Mouse (Mus musculus): ENCODE results near the gene Gm20388. TPM values are rescaled to one million over a fixed set of nuclear protein-coding genes. Genes with fewer than 3 reads are reported as not detected.

Gm20388 gene
- polyA plus RNA-seq, 1 experiment from 2014 or later = not detected

- ATAC-seq (replicated peaks; ENCODE audit: insufficient number of reproducible peaks, insufficient read depth, low FRiP score, low read depth) = peak; percentile 96
- H3K27me3 ChIP-seq = no peaks in the 10 kb centered on the region
- peak within 1 kb of the TSS; percentile 98 for H3K4me2 ChIP-seq
- under 1% methylated on average over 47 of the region's 47 CpGs for WGBS
- peak within 1 kb of the TSS; percentile 74 for H3K4me3 ChIP-seq
- peak within 1 kb of the TSS; percentile 97 for H3K27ac ChIP-seq
- peak within 1 kb of the TSS; percentile 74 for H3K9ac ChIP-seq
- H3K4me1 ChIP-seq (replicated peaks) = peaks cover 28% of the 10 kb centered on the region
- H3K9me3 ChIP-seq (replicated peaks) = no peaks in the 10 kb centered on the region
- H3K36me3 ChIP-seq = no peaks in the 10 kb centered on the region
Measured at GRCm38 (mm10) chr8:122443262-122444006, 2532.8 kb downstream of the Gm20388 start, which contains the start of gene Mvd. Mvd (minus strand) TSS chr8:122443422.

DNA sequence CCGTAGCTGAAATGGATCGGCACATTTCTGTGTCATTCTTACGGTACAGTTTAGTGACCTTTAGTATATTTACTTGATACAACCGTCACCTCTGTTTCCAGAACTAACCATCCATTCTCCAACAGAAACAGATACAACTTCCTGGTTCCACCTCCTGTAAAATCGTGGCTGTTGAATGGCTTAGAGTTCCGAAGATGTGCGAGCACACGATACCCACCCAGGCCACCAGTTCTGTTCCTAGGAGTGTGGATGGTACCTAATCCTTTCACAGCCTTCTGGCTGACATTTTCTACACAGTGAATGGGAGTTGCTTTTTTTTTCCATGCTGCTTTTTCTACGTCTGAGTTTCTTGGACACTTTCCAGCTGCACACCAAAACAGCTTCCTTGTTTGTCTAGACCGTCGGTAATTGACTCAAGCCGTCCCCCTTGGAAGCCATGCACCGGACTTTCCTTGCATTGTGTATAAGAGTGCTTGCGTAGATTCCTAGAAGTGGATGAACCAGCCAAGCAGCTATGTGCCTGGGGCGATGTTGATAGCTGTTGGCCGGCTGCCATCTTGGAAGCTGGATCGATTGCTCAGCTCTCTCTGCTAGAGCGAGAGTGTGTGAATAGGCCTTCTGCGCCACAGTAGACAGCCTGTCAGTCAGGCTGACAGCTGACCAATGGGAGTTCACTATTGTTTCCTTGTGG is 2533.6 kb downstream of the Gm20388 start:
- ATAC-seq (replicated peaks; ENCODE audit: insufficient number of reproducible peaks, insufficient read depth, low FRiP score, low read depth) = peak; percentile 32
- WGBS = 5% methylated on average over 19 of the region's 19 CpGs
- no peaks in the 10 kb centered on the region for H3K36me3 ChIP-seq
- H3K27me3 ChIP-seq = no peaks in the 10 kb centered on the region
- peak overlapping the region; percentile 72 for H3K9ac ChIP-seq
- H3K4me3 ChIP-seq = peak overlapping the region; percentile 74
- no peaks in the 10 kb centered on the region for H3K9me3 ChIP-seq (replicated peaks)
- H3K4me1 ChIP-seq (replicated peaks) = peaks cover 27% of the 10 kb centered on the region
- H3K27ac ChIP-seq = peak overlapping the region; percentile 97
- H3K4me2 ChIP-seq = peak overlapping the region; percentile 98

DNA sequence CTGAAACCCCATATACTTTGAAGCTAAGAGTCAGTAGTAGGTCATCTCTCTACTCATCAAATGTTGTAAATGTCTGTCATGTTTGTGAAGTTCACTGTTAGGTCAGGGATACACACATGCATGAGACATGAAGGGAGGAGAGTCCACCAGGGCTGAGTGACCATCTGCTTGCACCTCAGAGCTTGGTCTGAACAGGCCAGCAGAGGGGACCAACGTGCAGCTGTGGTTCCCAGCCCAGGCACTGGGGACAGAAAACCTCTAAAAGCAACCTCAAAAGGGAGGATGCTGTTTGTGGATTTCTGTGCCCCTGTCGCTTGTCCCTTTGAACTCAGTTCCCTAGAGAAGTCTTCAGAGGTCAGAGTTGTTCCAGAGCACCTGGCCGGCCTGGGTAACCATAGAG is 2534.6 kb downstream of the Gm20388 start:
- Histone ChIP-seq H3K9ac (0 out of 2 replicates have a peak overlapping the region, but pooled peaks have one; percentile 7), H3K4me3 (peak overlapping the region; percentile 74; the same call in 1 of the 2 replicates), H3K4me1 (replicated peaks) (peaks cover 29% of the 10 kb centered on the region), H3K27ac (peak overlapping the region; percentile 97), H3K4me2 (peak overlapping the region; percentile 98), H3K9me3 (replicated peaks) (no peaks in the 10 kb centered on the region), H3K27me3 (no peaks in the 10 kb centered on the region), H3K36me3 (no peaks in the 10 kb centered on the region)
- WGBS = 45% methylated on average over 3 of the region's 3 CpGs
- no peak for ATAC-seq (replicated peaks; ENCODE audit: insufficient number of reproducible peaks, insufficient read depth, low FRiP score, low read depth)

DNA sequence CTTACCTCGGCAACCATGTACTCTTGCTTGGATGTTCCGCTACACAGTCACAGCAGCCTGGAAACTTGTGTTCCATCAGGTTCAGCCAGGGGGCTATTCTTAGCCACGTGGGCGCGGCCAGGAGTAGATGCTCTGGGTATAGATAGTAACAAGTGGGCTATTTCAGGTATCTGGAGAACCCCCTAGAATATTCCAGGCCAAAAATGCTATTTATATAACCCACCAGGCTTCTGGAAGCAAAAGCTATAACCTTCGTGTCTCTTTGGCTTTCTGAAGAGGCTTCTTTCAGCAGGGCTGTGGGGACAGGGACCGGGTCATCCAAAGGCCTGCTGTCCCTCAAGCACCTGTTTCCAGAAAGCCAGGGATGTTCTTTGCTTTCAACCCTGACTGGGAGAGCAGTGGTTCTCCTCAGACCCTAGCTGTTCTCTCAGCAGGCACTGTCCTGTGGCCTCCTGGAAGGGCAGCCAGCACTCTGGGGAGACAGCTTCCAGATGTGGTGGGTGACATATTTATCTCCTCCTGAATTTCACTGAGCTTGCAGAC is 2540.6 kb downstream of the Gm20388 start:
- peak overlapping the region; percentile 36 for H3K4me2 ChIP-seq
- no peaks in the 10 kb centered on the region for H3K27me3 ChIP-seq
- WGBS = 37% methylated on average over 7 of the region's 7 CpGs
- ATAC-seq (replicated peaks; ENCODE audit: insufficient number of reproducible peaks, insufficient read depth, low FRiP score, low read depth) = peak; percentile 77
- no peak overlapping the region; the same call in 1 of the 2 replicates for H3K9ac ChIP-seq
- H3K27ac ChIP-seq = peak overlapping the region; percentile 93
- peaks cover 33% of the 10 kb centered on the region for H3K4me1 ChIP-seq (replicated peaks)
- no peaks in the 10 kb centered on the region for H3K9me3 ChIP-seq (replicated peaks)
- no peak overlapping the region for H3K4me3 ChIP-seq
- no peaks in the 10 kb centered on the region for H3K36me3 ChIP-seq

- Histone ChIP-seq H3K4me1 (replicated peaks) (peaks cover 33% of the 10 kb centered on the region), H3K4me2 (peak overlapping the region; percentile 18; the same call in 1 of the 2 replicates), H3K9ac (no peak overlapping the region), H3K4me3 (no peak overlapping the region), H3K27me3 (no peaks in the 10 kb centered on the region), H3K27ac (peak overlapping the region; percentile 93), H3K36me3 (no peaks in the 10 kb centered on the region), H3K9me3 (replicated peaks) (no peaks in the 10 kb centered on the region)
- ATAC-seq (replicated peaks; ENCODE audit: insufficient number of reproducible peaks, insufficient read depth, low FRiP score, low read depth) = peak; percentile 37
- WGBS = 47% methylated on average over 10 of the region's 10 CpGs
Measured at GRCm38 (mm10) chr8:122452154-122452553, 2541.5 kb downstream of the Gm20388 start.

DNA sequence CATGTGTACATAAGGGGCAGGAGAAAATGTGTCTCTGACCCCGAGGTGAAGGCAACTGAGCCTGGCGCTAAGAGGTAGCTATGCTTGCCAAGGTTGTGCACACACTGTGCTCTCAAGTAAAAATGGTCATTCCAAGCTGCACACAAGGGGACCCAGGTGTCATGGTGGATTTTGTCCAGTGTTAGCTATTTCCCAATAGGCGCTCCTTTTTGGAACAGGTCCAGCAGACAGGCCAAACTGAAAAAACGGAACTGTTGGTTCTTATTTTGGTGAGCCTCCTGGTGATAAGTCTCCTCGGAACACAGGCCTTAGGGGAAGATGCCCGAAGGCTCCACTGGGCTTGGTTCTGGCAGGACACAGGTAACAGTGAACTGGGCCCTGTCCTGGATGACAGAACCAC is 2543.8 kb downstream of the Gm20388 start:
- ATAC-seq (replicated peaks; ENCODE audit: insufficient number of reproducible peaks, insufficient read depth, low FRiP score, low read depth) = no peak
- Histone ChIP-seq H3K4me1 (replicated peaks) (peaks cover 37% of the 10 kb centered on the region), H3K4me2 (no peak overlapping the region), H3K27ac (no peak overlapping the region), H3K27me3 (peaks cover 8% of the 10 kb centered on the region; the same call in 1 of the 2 replicates), H3K9me3 (replicated peaks) (no peaks in the 10 kb centered on the region), H3K4me3 (no peak overlapping the region), H3K9ac (no peak overlapping the region), H3K36me3 (no peaks in the 10 kb centered on the region)
- 83% methylated on average over 6 of the region's 6 CpGs for WGBS

DNA sequence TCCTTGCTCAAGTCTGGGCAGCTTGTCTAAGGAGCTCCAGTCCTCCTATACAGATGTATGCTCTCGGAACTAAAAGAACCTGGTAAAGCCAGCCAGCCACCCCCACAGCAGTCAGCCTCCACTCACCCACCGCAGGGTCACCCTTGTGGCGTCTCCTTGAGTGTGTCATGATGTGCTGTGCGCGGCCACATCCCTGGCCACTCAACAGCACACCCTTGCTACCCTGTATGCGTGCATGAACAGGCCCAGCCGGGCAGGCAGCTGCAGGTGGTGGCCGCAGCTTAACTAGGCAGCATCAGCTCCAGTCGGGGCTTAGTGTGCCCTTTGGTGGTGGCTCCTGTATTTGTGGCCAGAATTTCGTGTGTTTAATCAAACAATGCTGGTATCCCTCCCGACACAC is 2546.5 kb downstream of the Gm20388 start:
- ATAC-seq (replicated peaks; ENCODE audit: insufficient number of reproducible peaks, insufficient read depth, low FRiP score, low read depth) = no peak
- H3K4me1 ChIP-seq (replicated peaks) = peaks cover 42% of the 10 kb centered on the region
- no peak overlapping the region for H3K9ac ChIP-seq
- H3K9me3 ChIP-seq (replicated peaks) = no peaks in the 10 kb centered on the region
- H3K27ac ChIP-seq = no peak overlapping the region
- WGBS = 62% methylated on average over 11 of the region's 11 CpGs
- no peak overlapping the region for H3K4me3 ChIP-seq
- no peak overlapping the region for H3K4me2 ChIP-seq
- H3K27me3 ChIP-seq = peaks cover 23% of the 10 kb centered on the region
- H3K36me3 ChIP-seq = no peaks in the 10 kb centered on the region

- WGBS = 60% methylated on average over 6 of the region's 6 CpGs
- H3K4me3 ChIP-seq = no peak overlapping the region
- peaks cover 23% of the 10 kb centered on the region for H3K27me3 ChIP-seq
- peak overlapping the region; percentile 91; the same call in 1 of the 2 replicates for H3K4me2 ChIP-seq
- no peak overlapping the region for H3K9ac ChIP-seq
- H3K27ac ChIP-seq = no peak overlapping the region
- H3K9me3 ChIP-seq (replicated peaks) = no peaks in the 10 kb centered on the region
- no peak for ATAC-seq (replicated peaks; ENCODE audit: insufficient number of reproducible peaks, insufficient read depth, low FRiP score, low read depth)
- H3K4me1 ChIP-seq (replicated peaks) = peaks cover 39% of the 10 kb centered on the region
- H3K36me3 ChIP-seq = no peaks in the 10 kb centered on the region
Measured at GRCm38 (mm10) chr8:122459218-122459900, 2548.7 kb downstream of the Gm20388 start.

DNA sequence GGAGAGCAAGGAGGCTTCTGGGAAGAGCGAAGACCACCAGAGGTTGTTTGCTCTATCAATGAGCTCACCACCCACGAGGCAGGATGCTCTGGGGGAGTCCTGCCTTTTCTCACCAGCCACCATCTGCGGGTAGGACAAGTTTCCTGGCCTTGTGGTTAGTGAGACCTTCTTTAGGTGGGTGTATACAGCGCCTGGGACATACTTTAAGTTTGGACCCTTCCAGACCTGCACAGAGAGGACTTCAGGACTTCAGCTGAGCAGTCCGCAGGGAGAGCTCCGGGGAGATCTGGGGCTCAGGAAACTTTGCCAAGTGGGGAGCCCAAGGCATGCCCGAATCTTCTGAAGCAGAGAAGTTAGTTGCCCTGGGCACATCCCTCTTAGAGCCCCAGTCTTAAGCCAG is 2549.3 kb downstream of the Gm20388 start:
- H3K27ac ChIP-seq = no peak overlapping the region
- no peaks in the 10 kb centered on the region for H3K9me3 ChIP-seq (replicated peaks)
- WGBS = 30% methylated on average over 7 of the region's 7 CpGs

DNA sequence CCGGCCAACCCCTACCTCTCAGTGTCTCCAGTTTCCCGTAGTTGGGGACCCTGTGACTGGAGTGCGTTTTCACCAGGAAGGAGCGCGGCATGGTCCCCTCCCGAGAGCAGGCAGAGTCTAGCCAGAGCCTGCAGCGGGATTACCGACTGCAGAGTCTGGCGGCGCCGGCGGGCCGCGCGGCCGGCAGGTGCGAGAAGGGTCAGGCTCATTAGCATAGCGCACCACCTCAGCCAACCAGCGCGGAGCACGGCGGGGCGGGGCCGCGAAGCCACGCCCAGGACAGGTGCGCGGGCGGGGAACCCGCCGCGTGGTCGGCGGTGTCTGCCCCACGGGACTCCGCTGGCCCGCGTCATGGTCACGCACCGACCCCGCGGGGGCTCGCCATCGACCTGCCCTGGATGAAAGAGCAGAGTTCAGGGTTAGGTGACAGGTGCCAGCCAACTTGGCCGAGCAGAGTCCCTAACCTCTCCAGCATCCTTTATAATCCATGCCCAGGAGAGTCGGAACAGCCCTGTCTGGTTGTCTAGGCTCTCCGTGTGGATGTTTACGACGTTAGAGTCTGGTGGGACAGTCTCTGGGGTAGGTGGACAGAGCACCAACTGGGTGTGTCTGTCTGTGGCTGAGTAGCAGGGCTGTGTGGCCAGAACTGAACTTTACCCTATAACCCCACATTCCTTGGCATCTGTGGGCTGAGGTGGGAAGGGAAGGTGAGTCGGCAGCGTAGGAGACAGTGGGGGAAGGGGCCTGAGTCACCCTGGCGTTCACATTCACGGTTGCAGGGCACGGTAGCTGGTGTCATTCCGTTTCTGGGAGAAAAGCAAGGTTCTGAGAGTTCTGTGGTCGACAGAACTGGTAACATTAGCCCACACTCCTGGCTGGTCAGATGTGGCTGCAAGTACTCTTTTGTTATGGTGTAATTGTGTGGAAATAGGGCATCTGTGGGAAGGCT is 2550.2 kb downstream of the Gm20388 start, which contains the start of gene Snai3:
Snai3 (minus strand) TSS at position 210 of the 949 bp plus-strand sequence.
- H3K9me3 ChIP-seq (replicated peaks) = no peaks in the 10 kb centered on the region
- H3K36me3 ChIP-seq = no peaks in the 10 kb centered on the region; the same call in 1 of the 2 replicates
- peaks cover 23% of the 10 kb centered on the region for H3K27me3 ChIP-seq
- H3K27ac ChIP-seq = no peak within 1 kb of the TSS
- peak within 1 kb of the TSS; percentile 50 for H3K4me3 ChIP-seq
- WGBS = 5% methylated on average over 56 of the region's 56 CpGs
- peak; percentile 82 for ATAC-seq (replicated peaks; ENCODE audit: insufficient number of reproducible peaks, insufficient read depth, low FRiP score, low read depth)
- peaks cover 39% of the 10 kb centered on the region for H3K4me1 ChIP-seq (replicated peaks)
- H3K4me2 ChIP-seq = peak within 1 kb of the TSS; percentile 91
- peak within 1 kb of the TSS; percentile 59 for H3K9ac ChIP-seq

More for the DNA sequence above, 2549.3 kb downstream of the Gm20388 start:
- H3K4me1 ChIP-seq (replicated peaks) = peaks cover 39% of the 10 kb centered on the region
- no peaks in the 10 kb centered on the region for H3K36me3 ChIP-seq
- no peak for ATAC-seq (replicated peaks; ENCODE audit: insufficient number of reproducible peaks, insufficient read depth, low FRiP score, low read depth)
- H3K9ac ChIP-seq = peak overlapping the region; percentile 59
- H3K4me3 ChIP-seq = peak overlapping the region; percentile 50
- H3K27me3 ChIP-seq = peaks cover 23% of the 10 kb centered on the region
- H3K4me2 ChIP-seq = peak overlapping the region; percentile 91
